Mouse (Mus musculus) urinary bladder, postnatal 36 days (tissue): Measurements from ENCODE around the gene Myo1b.

Source experiments
- DNase-seq, 2 experiments: peaks; one replicate each; pipeline ENCODE4 v3.0.0; 2022; ENCODE audit warnings: low spot score in 2 of 2, mixed read lengths in 1 of 2

Myo1b gene

GRCm38 (mm10) chr1:51849570-51850211 is 66.2 kb downstream of the Myo1b start:
- no peak for DNase-seq

GRCm38 (mm10) chr1:51845264-51846036 is 70.4 kb downstream of the Myo1b start:
- no peak for DNase-seq

- no peak for DNase-seq
Measured at GRCm38 (mm10) chr1:51837845-51838623, 77.8 kb downstream of the Myo1b start.

- no peak for DNase-seq
Measured at GRCm38 (mm10) chr1:51837311-51837710, 78.6 kb downstream of the Myo1b start.

- no peak for DNase-seq
Measured at GRCm38 (mm10) chr1:51835795-51836194, 80.1 kb downstream of the Myo1b start.

- DNase-seq, result no peak
Measured at GRCm38 (mm10) chr1:51834072-51834471, 81.8 kb downstream of the Myo1b start.

- no peak for DNase-seq
Measured at GRCm38 (mm10) chr1:51829353-51829752, 86.5 kb downstream of the Myo1b start.

GRCm38 (mm10) chr1:51822531-51822930 is 93.3 kb downstream of the Myo1b start:
- peak in 1 of 2 experiments; percentile 6 for DNase-seq

- DNase-seq, result no peak
Measured at GRCm38 (mm10) chr1:51821701-51822495, 94.0 kb downstream of the Myo1b start.

- no peak for DNase-seq
Measured at GRCm38 (mm10) chr1:51820520-51820919, 95.4 kb downstream of the Myo1b start.

- DNase-seq, result no peak
Measured at GRCm38 (mm10) chr1:51820013-51820441, 95.8 kb downstream of the Myo1b start.

- DNase-seq, result no peak
Measured at GRCm38 (mm10) chr1:51815636-51816035, 100.2 kb downstream of the Myo1b start.

GRCm38 (mm10) chr1:51814854-51815630 is 100.8 kb downstream of the Myo1b start:
- no peak for DNase-seq

GRCm38 (mm10) chr1:51808847-51809246 is 107.0 kb downstream of the Myo1b start:
- no peak for DNase-seq

GRCm38 (mm10) chr1:51808228-51808627 is 107.6 kb downstream of the Myo1b start:
- DNase-seq, result no peak

- no peak for DNase-seq
Measured at GRCm38 (mm10) chr1:51805040-51805610, 110.7 kb downstream of the Myo1b start.

GRCm38 (mm10) chr1:51804296-51805039 is 111.4 kb downstream of the Myo1b start:
- DNase-seq, result no peak

- DNase-seq, result no peak
Measured at GRCm38 (mm10) chr1:51798011-51798471, 117.8 kb downstream of the Myo1b start.

GRCm38 (mm10) chr1:51795586-51796309 is 120.1 kb downstream of the Myo1b start:
- DNase-seq, result no peak
